Mouse (Mus musculus): ENCODE results near the gene Gm38655. TPM values are rescaled to one million over a fixed set of nuclear protein-coding genes. Genes with fewer than 3 reads are reported as not detected.

Gm38655 gene
- total and polyA plus RNA-seq, 3 experiments, result not detected

DNA sequence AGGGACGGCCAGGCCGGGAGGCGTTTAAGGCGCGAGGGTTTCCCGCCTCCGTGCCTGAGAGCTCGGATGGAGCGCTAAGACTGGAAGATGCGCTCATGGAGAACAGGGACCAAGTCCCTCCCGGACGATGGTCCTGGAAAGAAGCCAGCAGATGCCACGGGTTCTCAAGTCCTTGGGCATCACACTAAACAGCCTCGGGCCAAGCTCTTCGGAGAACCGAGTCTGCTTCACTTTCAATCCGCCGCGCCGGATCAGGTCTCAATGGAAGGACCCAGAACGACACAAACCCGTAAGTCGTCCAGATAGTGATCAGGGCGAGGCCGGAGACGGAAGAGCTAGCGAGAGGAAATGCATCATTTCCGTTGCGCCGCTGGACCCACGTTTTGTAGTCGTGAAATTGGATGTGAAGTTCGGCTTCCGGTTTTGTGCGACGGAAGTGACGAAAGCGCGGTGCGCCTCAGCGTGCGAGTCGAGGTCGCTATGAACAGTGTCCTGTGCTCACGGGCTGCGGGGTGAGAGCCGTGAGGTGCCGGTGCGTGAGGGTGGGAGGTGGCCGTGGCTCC is 8.9 kb upstream of the Gm38655 start, which contains the start of gene BC003965 (continued):
- TF ChIP-seq UBTF (IDR thresholded peaks at IDR 0.05; ENCODE audit: low read depth, low read length) (no peak), TCF12 (IDR thresholded peaks at IDR 0.05; ENCODE audit: low read depth, low read length) (peak; percentile 94), GABPA (IDR thresholded peaks at IDR 0.05; ENCODE audit: insufficient replicate concordance, low read depth, low read length) (peak; percentile 75; the same call in 1 of the 2 replicates), ZMIZ1 (IDR thresholded peaks at IDR 0.05; ENCODE audit: low read depth, low read length) (peak; percentile 89; the same call in 1 of the 2 replicates), MAX (IDR thresholded peaks at IDR 0.05; ENCODE audit: low read length) (peak; percentile 97), RCOR1 (conservative IDR thresholded peaks at IDR 0.05; ENCODE audit: low read depth, low read length) (peak; percentile 62; the same call in 1 of the 2 replicates), POLR2A (IDR thresholded peaks at IDR 0.05; ENCODE audit: low read depth, low read length) (peak; percentile 97)

DNA sequence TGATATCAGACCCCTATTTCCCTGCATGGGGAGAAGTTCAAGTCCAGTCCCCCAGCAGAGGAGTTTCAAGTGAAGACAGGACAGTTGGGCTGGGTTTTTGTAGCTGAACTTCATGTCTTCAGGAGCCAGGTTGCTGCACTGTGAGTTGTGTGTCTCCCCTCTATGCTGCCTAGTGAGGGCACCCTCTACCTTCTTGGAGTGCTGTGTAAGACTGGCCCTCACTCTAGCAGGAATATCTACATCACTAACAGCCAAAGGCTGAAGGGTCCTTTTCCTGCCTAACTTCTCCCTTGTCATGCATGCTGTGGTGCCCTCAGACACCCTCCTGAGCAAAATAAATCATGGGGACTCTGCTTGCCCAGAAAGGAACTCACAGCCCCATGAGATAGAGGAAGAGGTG is 8.0 kb upstream of the Gm38655 start:
- in situ Hi-C loops (cut with MboI; ENCODE audit: low pct_ligation_motif_present, low pct_unique_long_range_greater_than_20kb, low sequenced_read_pairs), result loop anchor here (10.0 kb wide), 1 partner anchor 92 kb away; the partner anchor contains the start of gene Ube2i

DNA sequence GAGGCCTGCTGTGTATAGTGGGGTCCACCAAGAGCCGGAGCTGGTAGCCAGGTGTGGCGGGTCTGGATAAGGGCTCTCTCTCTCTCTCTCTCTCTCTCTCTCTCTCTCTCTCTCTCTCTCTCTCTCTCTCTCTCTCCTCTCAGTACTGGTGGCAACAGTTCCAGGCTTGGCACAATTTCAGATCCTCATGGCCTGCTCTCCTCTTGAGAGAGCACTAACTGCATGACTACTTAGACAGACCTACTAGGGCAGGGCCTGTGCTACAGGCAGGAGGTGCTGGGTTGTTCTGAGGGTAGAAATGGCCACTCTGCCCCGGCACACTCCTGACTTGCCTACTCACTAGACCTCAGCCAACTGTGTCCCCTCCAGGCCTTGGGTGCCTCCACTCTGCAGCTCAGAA is 2.7 kb downstream of the Gm38655 start:
- H3K27me3 ChIP-seq (replicated peaks), result peaks cover 90% of the 10 kb centered on the region

More for the DNA sequence above, 8.0 kb upstream of the Gm38655 start:
- peak overlapping the region; percentile 26 for H3K4me2 ChIP-seq (ENCODE audit: insufficient read depth, low read depth, poor library complexity, severe bottlenecking)
- peaks cover 15% of the 10 kb centered on the region for H3K79me2 ChIP-seq (replicated peaks; ENCODE audit: control insufficient read depth, extremely low read depth, insufficient read depth, poor library complexity, severe bottlenecking)
- no peaks in the 10 kb centered on the region for H3K9me3 ChIP-seq (replicated peaks; ENCODE audit: low read length)
- dilution Hi-C loops (cut with MboI; ENCODE audit: extremely low pct_ligation_motif_present, extremely low pct_unique_long_range_greater_than_20kb, low sequenced_read_pairs), result no loop called here
- H3K4me3 ChIP-seq (replicated peaks in 1 of 3; ENCODE audit: low read depth in 2 of 3, low read length in 2 of 3, poor library complexity in 1 of 3), result peak overlapping the region in 2 of 3 experiments; percentile 89 to 94
- DNase-seq (ENCODE audit: extremely low read depth), result peak; percentile 17
- TF ChIP-seq RAD21 (IDR thresholded peaks at IDR 0.05; ENCODE audit: low read depth, low read length) (peak; percentile 57), POLR2A (IDR thresholded peaks at IDR 0.05; ENCODE audit: low read depth, low read length) (peak; percentile 34; the same call in 1 of the 2 replicates), SMC3 (IDR thresholded peaks at IDR 0.05; ENCODE audit: low read depth, low read length) (peak; percentile 26; the same call in 1 of the 2 replicates), EP300 (IDR thresholded peaks at IDR 0.05; ENCODE audit: low read length) (no peak), CTCF (conservative IDR thresholded peaks at IDR 0.05 in 1 of 2, IDR thresholded peaks at IDR 0.05 in 1 of 2; ENCODE audit: low read depth in 2 of 2, low read length in 2 of 2) (peak in 1 of 2 experiments; percentile 53; a peak in 2 of 4 replicates)
- peaks cover 4 to 33% of the 10 kb centered on the region in 2 experiments; a peak in 3 of 4 replicates for H3K4me1 ChIP-seq (ENCODE audit: control insufficient read depth in 1 of 2, insufficient read depth in 2 of 2)
- peaks cover 32% of the 10 kb centered on the region for H3K27me3 ChIP-seq (replicated peaks)
- H3K27ac ChIP-seq (ENCODE audit: insufficient read depth, low read depth), result no peak overlapping the region
- peak overlapping the region; percentile 95 for H3K9ac ChIP-seq (ENCODE audit: insufficient read depth, low read depth)
- peaks cover 0 to 18% of the 10 kb centered on the region in 2 experiments for H3K36me3 ChIP-seq (replicated peaks in 1 of 2; ENCODE audit: control insufficient read depth in 1 of 2, insufficient read depth in 1 of 2, low read length in 1 of 2)

More for the DNA sequence above, 2.7 kb downstream of the Gm38655 start:
- Histone ChIP-seq H3K4me1 (ENCODE audit: control insufficient read depth in 1 of 2, insufficient read depth in 2 of 2) (no peaks in the 10 kb centered on the region), H3K4me3 (replicated peaks in 1 of 3; ENCODE audit: low read depth in 2 of 3, low read length in 2 of 3, poor library complexity in 1 of 3) (no peak overlapping the region), H3K27ac (ENCODE audit: insufficient read depth, low read depth) (no peak overlapping the region), H3K9ac (ENCODE audit: insufficient read depth, low read depth) (no peak overlapping the region), H3K36me3 (replicated peaks in 1 of 2; ENCODE audit: control insufficient read depth in 1 of 2, insufficient read depth in 1 of 2, low read length in 1 of 2) (no peaks in the 10 kb centered on the region), H3K4me2 (ENCODE audit: insufficient read depth, low read depth, poor library complexity, severe bottlenecking) (no peak overlapping the region), H3K79me2 (replicated peaks; ENCODE audit: control insufficient read depth, extremely low read depth, insufficient read depth, poor library complexity, severe bottlenecking) (no peaks in the 10 kb centered on the region), H3K9me3 (replicated peaks; ENCODE audit: low read length) (no peaks in the 10 kb centered on the region)
- TF ChIP-seq KAT2A (IDR thresholded peaks at IDR 0.05; ENCODE audit: insufficient replicate concordance, low read length), result no peak
- no peak for TF ChIP-seq E2F4 (IDR thresholded peaks at IDR 0.05; ENCODE audit: insufficient replicate concordance, low read depth, low read length)
- no peak for TF ChIP-seq USF2 (conservative IDR thresholded peaks at IDR 0.05; ENCODE audit: low read depth, low read length)
- no peak for TF ChIP-seq ETS1 (conservative IDR thresholded peaks at IDR 0.05; ENCODE audit: low read depth, low read length)
- TF ChIP-seq CTCF (conservative IDR thresholded peaks at IDR 0.05 in 1 of 2, IDR thresholded peaks at IDR 0.05 in 1 of 2; ENCODE audit: low read depth in 2 of 2, low read length in 2 of 2), result no peak
- TF ChIP-seq MAZ (IDR thresholded peaks at IDR 0.05; ENCODE audit: low read depth, low read length), result no peak
- no peak for TF ChIP-seq ZMIZ1 (IDR thresholded peaks at IDR 0.05; ENCODE audit: low read depth, low read length)
- no peak for TF ChIP-seq GABPA (IDR thresholded peaks at IDR 0.05; ENCODE audit: insufficient replicate concordance, low read depth, low read length)
- TF ChIP-seq TBP (conservative IDR thresholded peaks at IDR 0.05; ENCODE audit: low read depth, low read length), result no peak
- TF ChIP-seq PAX5 (IDR thresholded peaks at IDR 0.05; ENCODE audit: low read length), result no peak
- TF ChIP-seq EP300 (IDR thresholded peaks at IDR 0.05; ENCODE audit: low read length), result no peak
- dilution Hi-C loops (cut with MboI; ENCODE audit: extremely low pct_ligation_motif_present, extremely low pct_unique_long_range_greater_than_20kb, low sequenced_read_pairs), result no loop called here
- in situ Hi-C loops (cut with MboI; ENCODE audit: low pct_ligation_motif_present, low pct_unique_long_range_greater_than_20kb, low sequenced_read_pairs), result no loop called here
- no peak for DNase-seq (ENCODE audit: extremely low read depth)

All from CH12.LX (cell line).